Mouse (Mus musculus) spleen, postnatal 10 days (tissue): ENCODE results near the gene Acadm.

Experiments used
- DNase-seq, 2 experiments: peaks; one replicate each; pipeline ENCODE4 v3.0.0; 2021 to 2022; ENCODE audit warnings: low spot score in 2 of 2

The Acadm gene

DNA sequence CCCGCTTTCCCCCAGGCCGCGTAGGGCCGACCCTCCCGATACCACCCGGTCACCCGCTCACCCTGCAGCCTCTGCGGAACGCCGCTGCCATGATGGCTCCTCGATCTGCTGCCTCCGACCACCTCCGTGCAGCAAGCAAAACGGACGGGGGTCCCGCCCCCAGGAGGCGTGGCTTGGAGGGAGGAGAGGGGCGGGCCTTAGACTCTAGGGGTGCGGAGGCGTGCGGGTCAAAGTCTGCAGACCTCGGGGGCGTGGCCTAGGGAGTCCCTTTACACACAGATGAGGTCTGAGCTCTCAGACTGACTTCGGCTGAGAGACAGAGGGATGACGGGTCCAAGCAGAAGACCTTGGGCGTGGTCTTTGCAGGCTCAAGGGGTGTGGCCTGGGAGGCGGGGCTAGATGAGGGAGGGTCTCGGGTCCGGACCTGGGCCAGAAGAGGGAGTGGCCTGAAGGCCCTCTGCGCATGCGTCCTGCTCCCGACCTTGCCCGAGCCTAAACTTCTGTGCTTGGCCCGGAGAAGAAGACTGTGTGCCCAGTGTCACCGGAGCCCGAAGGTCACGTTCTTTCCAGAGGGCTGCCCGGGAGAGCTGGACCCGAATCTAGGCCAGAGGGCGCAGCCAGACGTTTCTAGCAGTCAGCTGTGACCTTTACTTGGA lies at the start of gene Acadm:
Acadm (minus strand) TSS at position 298 of the 656 bp plus-strand sequence.
- DNase-seq, result peak; percentile 95 to 99

DNA sequence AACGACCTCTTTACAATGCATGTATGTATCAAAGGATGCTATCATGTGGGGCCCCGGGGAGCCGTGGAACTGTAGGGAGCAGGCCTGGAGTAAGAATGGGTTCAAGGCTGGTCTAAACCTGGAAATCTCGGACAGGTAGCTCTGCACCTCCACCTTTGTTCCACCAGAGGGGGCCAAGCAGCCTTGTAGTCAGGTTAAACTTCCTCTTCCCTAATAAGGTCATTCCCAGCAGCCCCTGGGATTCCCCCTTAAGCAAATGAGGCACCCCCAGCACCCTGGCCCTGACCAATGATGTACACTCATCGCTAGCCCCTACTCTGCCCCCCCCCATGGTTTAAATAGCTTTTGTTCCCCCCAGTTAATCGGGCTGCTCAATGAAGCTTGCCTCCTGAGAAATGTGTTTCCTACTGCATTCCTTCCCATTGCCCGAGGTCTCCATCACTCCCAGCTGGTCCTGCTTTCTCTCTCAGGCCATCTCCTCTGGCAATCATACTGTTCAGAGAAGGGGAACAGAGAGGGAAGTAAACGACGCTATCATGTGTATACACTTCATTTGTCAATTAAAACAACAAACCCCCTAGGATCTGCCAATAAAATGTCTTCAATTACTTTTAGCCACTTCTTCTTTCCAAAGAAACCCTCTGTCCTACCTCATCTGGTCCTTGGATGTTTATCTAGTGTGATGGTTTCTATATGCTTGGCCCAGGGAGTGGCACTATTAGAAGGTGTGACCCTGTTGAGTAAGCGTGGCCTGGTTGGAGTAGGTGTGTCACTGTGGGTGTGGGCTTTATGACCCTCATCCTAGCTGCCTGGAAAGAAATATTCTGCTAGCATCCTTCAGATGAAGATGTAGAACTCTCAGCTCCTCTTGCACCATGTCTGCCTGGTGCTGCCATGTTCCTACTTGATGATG lies 40.3 kb upstream of the Acadm start:
- DNase-seq, result peak in 1 of 2 experiments; percentile 34

DNA sequence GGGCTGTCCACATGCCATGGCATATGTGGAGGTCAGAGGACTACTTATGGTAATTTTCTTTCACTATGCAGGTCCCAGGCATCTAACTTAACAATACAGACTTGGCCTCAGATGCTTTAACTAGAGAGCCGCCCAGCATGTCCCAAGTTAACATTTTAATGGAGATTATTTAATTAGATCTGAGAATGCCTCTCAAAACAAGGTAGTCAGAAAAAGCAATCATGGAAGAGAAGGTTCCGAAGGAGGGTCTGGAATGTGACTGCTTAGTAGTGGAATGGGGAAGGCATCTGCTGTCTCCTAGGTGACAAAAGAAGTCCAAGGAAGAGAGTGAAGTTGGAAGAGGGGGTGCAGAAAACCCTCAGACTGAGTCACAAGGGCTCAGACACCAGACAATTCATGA lies 36.2 kb upstream of the Acadm start:
- no peak for DNase-seq

DNA sequence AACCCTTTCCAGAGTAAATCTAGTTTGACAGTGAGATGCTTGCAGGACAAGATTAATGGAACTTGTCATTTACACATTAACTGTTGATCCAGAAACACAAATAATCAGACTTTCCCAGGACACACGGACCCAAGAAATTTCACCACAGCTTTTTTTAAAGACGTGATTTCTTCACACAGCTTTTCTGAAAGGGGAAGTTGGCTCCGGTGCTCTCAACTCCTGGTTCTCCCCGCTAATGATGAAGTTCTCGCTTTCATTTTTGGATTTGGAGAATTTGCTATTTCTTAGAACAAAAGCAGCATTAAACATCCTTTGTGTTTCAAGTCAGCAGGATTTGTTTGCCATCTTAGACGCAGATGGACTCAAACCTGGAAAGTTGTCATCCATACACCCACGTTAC lies 31.4 kb upstream of the Acadm start:
- DNase-seq, result no peak

DNA sequence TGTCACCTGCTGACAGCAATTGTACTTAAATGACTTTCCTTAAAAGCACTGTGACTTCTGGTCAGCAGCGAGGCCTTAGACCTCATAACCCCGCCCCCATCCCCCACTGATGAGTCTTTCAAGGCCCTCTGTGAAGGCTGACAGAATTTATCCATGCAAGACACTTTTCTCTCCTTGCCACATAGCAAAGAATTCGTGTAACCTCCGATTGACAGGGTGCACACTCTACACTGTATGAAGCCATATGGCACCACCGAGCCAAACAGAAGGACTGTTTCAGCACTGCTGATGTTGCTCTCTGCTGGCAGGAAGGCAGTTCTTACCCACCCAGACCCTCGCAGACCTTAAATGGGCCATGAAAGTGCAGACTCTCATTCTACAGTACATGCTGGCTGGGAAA lies 30.6 kb upstream of the Acadm start:
- no peak for DNase-seq

DNA sequence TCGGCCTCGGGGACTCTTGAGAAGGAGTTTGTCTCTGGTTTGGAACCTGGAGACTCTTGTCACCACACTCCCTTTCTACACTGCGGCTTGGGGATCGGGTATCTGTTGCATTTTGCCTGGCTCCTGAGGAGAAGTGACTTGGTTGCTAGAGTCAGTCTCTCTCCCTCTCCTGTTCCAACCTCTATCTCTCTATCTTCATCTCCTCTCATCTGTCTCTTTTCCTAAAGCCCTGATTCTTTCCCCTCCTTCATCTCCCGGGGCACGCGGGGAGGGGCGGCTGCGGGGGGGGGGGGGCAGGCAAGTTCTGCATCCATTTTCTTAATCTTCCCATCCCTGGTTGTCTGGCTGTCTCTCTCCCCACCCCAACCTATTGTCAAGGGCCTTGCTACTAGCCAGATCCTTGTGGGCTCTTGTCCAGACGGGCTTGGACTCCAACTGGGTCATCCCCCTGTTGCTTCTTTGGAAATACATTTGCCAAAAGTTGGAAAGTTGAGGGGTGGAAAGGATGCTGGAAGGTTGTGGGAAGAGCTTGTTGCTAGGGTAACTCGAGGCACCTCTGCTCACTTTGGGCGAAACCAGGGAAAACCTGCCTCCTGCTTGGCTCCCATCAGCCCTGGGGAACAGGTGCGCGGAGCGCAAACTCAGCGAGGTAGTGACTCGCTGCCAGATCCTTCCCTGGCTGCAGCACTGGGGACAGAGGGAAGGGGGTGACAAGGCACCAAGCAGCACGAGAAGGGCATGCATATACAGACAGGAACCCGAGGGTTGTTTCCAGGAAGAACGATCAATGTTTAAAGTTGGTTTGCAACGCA lies 29.7 kb upstream of the Acadm start:
- no peak for DNase-seq

DNA sequence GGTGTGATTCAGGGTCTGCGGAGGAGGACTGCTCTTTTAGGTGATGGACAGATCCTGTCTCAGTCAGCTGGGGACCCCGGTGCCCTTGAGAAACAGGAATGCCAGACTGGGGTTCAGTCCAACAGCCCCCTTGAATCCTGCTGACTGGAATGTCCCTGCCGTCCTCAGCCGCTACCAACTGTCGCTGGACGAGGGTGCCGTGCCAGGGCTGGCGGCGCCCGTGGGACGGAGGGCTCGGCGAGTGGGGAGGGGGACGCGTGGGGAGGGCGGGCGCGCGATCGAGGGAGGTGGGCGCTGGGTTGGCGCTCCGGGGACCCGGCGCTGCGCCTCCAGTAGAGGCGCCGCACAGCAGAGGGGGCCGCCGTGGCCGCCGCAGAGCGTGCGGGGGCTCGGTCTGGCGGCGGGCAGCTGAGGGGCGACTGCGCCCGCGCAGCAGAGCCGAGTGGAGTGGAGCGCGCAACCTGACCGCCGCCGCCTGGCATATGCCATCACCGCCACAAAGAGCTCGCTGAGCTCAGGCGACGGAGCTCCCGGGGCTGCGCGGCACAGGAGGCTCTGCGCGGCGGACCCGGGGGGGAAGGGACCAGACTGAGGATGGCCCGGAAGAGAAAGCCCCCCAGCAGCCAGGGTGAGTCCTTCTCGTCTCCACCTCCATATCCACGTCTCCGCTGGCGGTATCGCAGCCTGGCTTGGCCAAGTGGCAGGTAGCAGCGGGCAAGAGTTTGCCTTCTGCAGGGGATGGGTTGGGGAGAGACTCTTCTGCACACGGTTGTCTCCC lies 28.9 kb upstream of the Acadm start, which contains the start of gene Slc44a5:
Slc44a5 (plus strand) TSS at position 266 of the 778 bp plus-strand sequence.
- no peak for DNase-seq

DNA sequence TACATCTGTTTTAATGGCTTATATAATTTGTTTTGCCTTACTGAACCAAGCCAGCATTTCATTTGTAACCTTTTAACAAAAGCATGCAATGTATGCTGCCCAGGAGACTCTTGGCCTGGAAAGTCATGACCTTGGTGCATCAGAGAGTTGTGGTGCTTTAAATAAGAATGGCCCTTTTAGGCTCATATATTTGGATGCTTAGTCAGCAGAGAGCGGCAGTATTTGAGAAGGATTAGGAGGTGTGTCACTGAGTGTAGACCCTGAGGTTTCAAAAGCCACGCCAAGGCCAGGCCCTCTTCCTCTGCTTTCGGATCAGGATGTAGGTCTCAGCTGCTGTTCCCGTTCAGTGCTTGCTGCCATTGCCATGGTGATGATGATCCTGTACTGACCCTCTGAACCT lies 25.0 kb upstream of the Acadm start:
- no peak for DNase-seq

DNA sequence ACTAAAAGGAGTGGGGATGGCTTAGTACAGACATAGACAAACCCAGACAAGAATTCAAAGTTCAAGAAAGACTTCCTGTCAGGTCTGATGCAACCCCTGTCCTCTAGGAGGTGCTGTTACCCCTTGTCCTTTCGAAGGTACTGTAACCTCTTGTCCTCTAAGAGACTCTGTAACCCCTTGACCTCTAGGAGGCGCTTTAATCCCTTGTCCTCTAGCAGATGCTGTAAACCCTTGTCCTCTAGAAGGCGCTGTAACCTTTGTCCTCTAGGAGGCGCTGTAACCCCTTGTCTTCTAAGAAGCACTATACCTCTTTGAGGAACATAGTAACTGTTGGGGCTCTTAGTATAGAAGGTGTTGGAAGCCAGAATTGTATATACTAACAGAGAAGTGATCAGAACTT lies 24.1 kb upstream of the Acadm start:
- peak in 1 of 2 experiments; percentile 68 for DNase-seq

DNA sequence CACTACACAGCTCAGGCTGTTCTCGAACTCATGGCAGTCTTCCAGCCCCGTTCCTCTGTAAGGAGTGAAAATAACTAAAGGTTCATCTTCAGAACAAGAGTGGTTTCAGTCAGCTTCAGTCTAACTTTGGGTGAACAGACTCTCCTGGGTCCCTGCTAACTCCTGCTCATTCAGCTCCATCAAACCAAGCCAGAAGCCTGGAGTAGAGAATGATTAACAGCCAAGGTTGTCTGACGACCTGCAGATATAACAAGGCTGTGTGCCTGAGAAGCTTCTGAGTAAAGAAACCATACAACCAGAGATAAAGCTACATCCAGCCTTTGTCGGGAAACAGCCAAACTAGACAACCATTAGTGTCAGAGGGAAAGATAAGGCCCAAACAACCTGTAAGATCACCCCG lies 23.0 kb upstream of the Acadm start:
- DNase-seq, result no peak

DNA sequence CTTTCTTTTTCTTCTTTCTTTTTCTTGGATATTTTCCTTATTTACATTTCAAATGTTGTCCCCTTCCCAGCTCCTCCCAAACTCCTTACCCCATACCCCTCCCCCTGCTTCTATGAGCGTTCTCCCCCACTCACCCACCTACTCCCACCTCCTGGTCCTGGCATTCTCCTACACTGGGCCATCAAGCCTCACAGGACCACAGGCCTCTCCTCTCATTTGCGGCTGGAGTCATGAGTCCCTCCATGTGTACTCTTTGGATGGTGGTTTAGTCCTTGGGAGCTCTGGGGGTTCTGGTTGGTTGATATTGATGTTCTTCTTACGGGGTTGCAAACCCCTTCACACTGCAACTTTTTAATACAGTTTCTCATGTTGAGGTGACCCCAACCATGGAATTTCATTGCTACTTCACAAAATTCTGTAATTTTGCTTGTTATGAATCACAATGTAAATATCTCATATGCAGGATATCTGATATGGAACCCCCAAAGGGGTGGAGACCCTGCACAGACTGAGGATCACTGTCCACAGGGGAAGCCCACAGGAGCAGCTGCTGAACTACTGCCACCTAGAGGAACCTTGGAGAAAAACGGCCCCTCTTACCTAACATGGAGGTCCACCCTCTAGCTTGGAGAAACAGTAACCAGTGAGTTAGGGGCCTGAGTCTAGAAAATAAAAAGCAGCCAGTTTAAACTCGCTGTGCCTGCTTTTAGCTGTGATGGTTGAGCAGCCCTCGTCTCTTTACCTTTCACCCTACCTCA lies 17.4 kb upstream of the Acadm start:
- DNase-seq, result no peak

DNA sequence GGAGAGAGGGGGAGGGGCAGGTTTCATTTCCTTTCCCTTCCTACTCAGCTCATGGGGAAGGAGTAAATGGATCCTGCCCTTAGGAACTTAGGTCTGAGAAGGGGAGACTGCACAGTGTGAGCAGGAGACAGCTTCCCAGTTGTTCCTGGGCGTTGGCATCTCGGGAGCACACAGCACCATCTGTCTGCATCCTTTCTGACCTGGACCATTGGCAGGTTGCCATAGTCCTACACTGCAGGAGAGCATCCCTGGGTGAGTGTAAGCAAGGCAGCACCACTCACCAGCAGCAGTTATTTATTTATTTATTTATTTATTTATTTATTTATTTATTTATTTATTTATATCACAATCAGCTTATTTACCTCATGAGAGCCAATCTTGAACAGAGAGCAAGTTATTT lies 16.5 kb upstream of the Acadm start:
- DNase-seq, result no peak

DNA sequence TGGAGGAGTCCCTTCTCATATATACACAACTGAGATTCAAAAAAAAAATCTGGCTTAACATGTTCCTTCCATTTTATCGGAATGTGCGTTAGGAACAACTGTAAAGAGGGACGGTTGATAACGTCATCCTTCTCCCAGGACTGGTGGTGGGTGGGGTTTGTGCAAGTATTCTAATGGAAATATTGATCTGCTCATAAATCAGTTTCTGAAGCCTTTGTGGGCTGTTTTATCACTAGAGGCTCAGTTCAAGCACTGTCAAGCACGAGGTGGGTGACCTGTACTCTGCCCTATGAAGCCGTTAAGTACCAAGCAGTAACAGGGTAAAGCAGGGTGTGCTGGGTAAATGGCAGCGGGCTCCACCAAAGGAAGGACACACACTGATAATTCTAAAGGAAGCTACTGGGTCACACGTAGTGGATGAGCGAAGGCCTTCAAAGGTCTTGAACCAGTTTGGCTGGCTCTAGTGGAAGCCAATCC lies 15.3 kb upstream of the Acadm start:
- DNase-seq, result no peak

DNA sequence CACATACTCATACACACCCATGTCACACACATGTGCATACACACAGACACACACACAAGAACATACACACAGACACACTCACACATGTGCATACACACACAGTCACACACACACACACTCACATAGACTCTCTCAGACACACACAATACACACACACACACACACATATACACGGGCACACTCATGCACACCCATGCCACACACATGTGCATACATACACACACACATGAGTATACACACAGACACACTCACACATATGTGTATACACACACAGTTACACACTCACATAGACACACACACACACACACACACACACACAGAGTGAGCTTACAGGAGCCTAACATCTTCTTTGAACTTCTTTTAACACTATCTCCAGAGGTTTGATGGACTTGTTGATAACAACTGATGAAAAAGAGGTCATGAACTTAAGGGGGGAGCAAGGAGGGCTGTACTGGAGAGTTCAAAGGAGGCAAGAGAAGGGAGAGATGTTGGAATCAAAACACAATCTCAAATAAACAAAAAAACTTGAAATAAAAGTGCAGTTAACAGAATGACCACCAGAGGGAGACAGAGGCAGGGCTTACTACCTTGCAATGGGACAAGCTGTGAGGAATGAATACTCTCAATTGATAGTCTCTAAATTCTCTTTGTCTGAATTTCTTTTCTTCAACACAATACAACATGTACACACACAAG lies 14.8 kb upstream of the Acadm start:
- DNase-seq, result no peak

DNA sequence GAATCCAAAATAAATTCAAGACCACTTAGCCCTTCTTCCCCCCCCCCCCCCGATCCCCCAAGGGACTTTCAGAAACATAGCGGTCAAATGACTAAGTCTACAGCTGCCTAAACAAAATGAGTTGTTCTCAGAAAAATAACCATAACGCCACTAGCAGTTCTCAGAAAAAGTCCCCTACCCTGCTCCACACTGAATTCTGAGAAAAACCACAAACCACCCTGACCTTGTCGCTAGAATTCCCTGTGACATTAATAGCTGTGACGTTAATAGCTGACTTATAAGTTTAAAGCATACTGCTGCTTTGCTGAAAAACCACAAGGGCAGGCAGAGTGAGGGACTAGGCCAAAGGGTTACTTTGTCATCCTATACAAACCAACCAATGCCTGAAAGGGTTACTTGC lies 13.5 kb upstream of the Acadm start:
- no peak for DNase-seq

DNA sequence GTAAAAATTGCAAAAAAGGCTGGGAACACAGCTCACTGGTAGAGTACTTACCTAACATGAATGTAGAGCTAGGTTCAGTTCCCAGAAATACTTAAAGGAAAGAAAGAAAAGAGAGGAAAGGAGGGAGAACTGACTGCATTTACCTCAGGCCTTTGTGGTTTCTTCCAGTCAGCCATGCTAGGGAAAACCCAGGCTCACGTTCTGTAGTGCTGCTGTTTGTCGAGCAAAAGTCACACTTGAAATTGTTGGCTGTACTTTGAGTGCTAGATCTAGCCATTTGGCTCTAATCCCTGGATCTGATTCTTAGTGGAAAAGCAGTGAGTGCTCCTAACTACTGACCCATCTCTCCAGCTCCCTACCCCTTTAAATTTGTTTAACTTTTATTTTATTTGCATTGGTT lies 3.7 kb upstream of the Acadm start:
- no peak for DNase-seq

DNA sequence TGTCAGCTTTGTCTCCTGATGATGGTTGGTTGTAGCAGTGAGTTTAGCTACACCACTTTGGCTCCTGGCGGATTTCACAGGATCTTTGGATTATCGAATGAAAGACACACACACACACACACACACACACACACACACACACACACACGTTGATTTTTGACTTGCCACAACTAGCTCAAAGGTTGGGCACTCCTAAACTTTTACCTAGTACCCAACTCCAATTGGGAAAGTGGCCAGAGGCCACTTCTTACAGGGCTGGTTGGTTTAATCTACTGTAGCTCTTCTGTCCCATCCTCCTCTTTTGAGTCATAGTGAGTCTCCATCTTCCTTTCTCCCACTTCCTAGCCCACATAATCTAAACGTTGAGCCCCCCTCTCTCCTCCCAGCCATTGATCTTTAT lies 2.8 kb upstream of the Acadm start:
- no peak for DNase-seq

DNA sequence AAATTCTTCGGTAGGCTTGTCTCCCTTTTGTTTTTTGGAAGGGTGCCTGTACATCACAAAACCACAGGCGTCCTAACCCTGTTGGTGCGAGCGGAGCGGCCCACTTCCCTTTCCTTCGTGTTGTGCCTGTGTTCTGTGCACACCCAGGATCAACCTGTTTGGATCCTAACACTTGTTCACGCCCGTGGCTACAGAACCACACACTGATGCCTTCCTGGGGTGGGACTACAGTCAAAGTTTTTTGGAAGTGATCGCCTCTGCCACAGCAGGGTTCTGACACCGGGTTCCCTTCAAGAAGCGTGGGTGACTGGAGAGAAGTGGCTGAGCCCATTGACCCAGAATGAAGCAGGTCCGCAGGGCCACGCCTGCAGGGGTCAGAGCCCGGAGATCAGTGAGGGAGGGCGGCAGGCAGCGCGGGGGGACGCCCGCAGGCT lies 514 bp downstream of the Acadm start:
- DNase-seq, result no peak

DNA sequence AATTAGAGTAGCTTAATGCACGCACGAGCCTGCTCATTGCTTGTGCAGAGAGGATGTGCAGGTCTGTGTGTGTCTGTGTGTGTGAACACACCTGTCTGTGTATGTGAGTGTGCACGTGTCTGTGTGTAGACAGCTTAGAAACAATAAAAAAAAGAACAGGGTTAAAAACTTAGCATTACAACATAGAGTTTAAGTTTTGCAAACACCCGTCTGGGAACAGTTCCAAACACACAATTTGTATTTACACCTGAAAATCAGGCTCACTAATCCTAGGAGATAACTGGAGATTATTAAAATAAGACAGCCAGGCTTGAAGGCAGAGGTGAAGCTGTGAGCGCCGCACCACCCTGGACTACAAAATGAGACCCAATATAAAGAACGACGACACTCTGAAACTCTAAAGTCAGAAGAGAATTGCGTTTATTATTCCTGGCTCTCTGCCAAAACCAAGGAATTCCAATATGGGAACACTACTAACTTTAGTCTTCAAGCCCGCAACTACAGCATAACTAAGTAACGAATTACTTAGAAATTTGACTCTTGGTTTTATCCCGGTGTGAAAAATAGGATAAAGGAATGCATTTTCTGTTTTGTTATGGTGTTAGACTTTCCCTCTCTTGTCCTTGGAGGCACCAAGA lies 1.3 kb downstream of the Acadm start:
- DNase-seq, result no peak
